Mouse (Mus musculus) embryonic fibroblast, embryonic 13.5 days (primary cell): ENCODE data around the gene Dnah2.

ENCODE experiments used
- CTCF ChIP-seq: IDR thresholded peaks from 2 replicates; pipeline ENCODE4 v1.5.1; 2011; ENCODE audit warnings: mild to moderate bottlenecking, control low read depth, low read length, moderate library complexity, borderline replicate concordance; ENCODE audit not compliant: insufficient read depth
- POLR2A ChIP-seq: IDR thresholded peaks from 2 replicates; pipeline ENCODE4 v1.6.1; 2011; ENCODE audit warnings: low read depth, mild to moderate bottlenecking, control low read depth, low read length, moderate library complexity

DNA sequence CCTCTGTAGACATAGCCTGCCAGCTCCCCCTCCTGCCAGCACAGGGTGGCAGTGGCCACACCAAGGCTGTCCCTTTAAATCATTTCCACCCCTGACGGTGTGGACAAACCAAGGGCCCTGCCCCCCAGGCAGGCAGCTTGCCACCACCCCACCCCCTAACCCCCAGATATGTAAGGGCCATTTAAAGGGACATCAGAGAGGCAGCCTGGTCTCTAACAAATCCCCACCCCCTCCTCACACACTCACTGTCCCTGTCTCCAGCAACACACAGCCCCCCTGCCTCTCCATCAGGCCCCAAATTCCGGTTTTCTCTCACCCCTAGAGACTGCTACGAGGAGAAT is 133.6 kb downstream of the Dnah2 start:
- TF ChIP-seq CTCF (no peak), POLR2A (no peak; the same call in 1 of the 2 replicates)
